ENCODE assay signal across 23 mouse cellular contexts in genomic region chr7:124593462-124593861, GRCm38 (mm10).
DNase-seq lines count a peak whose midpoint lies in the region; ATAC-seq and TF ChIP-seq lines count a peak whose summit lies in the region.
"Had no signal": no experiment of that assay in that cellular context is flagged by ENCODE, and none has a peak within 500 bp of the region (broad histone marks: within the 10 kb centered on the region; RNA-seq: fewer than 3 reads in every experiment).

No protein-coding gene starts in this region.

- no peak overlapping the region for H3K4me3 ChIP-seq in limb, embryonic 14.5 days (replicated peaks; ENCODE audit: low read length)
- H3K4me3 ChIP-seq in limb, embryonic 10.5 days = no peak overlapping the region
- H3K4me3 ChIP-seq: erythroblast, embryonic 14.5 days; heart, embryonic 13.5 days; intestine, embryonic 15.5 days; midbrain, embryonic 13.5 days; myocyte; neural tube, embryonic 15.5 days had no signal

- no peaks in the 10 kb centered on the region for H3K36me3 ChIP-seq in limb, embryonic 14.5 days (ENCODE audit: control insufficient read depth, insufficient read depth, low read length)
- H3K36me3 ChIP-seq in limb, embryonic 10.5 days = no peaks in the 10 kb centered on the region
- H3K36me3 ChIP-seq: heart, embryonic 13.5 days; intestine, embryonic 15.5 days; midbrain, embryonic 13.5 days; neural tube, embryonic 15.5 days had no signal

- no peak overlapping the region for H3K9ac ChIP-seq in limb, embryonic 14.5 days (ENCODE audit: low read depth, low read length, severe bottlenecking)
- H3K9ac ChIP-seq: heart, embryonic 13.5 days; hindbrain, embryonic 14.5 days; intestine, embryonic 15.5 days; liver, embryonic 14.5 days; midbrain, embryonic 13.5 days; neural tube, embryonic 15.5 days had no signal

- no peak for ATAC-seq in limb, embryonic 14.5 days (ENCODE audit: low FRiP score, low read depth)
- no peak for ATAC-seq in megakaryocyte progenitor cell, adult 5-6 weeks (replicated peaks; ENCODE audit: poor library complexity)
- ATAC-seq: forebrain, embryonic 16.5 days; intestine, embryonic 15.5 days; midbrain, embryonic 13.5 days had no signal

- no peak overlapping the region for H3K4me2 ChIP-seq in limb, embryonic 14.5 days (replicated peaks; ENCODE audit: low read depth, low read length, severe bottlenecking)
- H3K4me2 ChIP-seq: heart, embryonic 13.5 days; hindbrain, embryonic 14.5 days; intestine, embryonic 15.5 days; midbrain, embryonic 13.5 days; neural tube, embryonic 15.5 days had no signal

- TF ChIP-seq POLR2A in limb, embryonic 14.5 days (IDR thresholded peaks at IDR 0.05; ENCODE audit: borderline replicate concordance, extremely low read depth, insufficient read depth, insufficient read length) = no peak

- H3K27me3 ChIP-seq in limb, embryonic 14.5 days (ENCODE audit: control insufficient read depth, insufficient read depth, low read length) = no peaks in the 10 kb centered on the region
- H3K27me3 ChIP-seq in limb, embryonic 10.5 days (ENCODE audit: low read depth, poor library complexity, severe bottlenecking) = no peaks in the 10 kb centered on the region
- H3K27me3 ChIP-seq: heart, embryonic 13.5 days; intestine, embryonic 15.5 days; midbrain, embryonic 13.5 days; neural tube, embryonic 15.5 days had no signal

- H3K4me1 ChIP-seq in limb, embryonic 14.5 days (ENCODE audit: control insufficient read depth, insufficient read depth, low read length) = 0 out of 2 replicates have a peak, but pooled peaks cover 3% of the 10 kb centered on the region
- no peaks in the 10 kb centered on the region for H3K4me1 ChIP-seq in limb, embryonic 10.5 days
- H3K4me1 ChIP-seq: intestine, embryonic 15.5 days; midbrain, embryonic 13.5 days; neural tube, embryonic 15.5 days had no signal

- peak; percentile 2 to 39 for DNase-seq in heart, adult 18-20 months
- DNase-seq in heart, postnatal 4 days = no peak
- peak; percentile 12 for DNase-seq in limb, embryonic 14.5 days (ENCODE audit: low spot score)
- no peak for DNase-seq in limb, embryonic 10.5 days (ENCODE audit: low spot score)
- DNase-seq in testis, postnatal 14 days (ENCODE audit: low spot score) = peak; percentile 38
- no peak for DNase-seq in testis, postnatal 10 days (ENCODE audit: low spot score)
- no peak for DNase-seq in spleen, adult 12 weeks (ENCODE audit: low spot score)
- DNase-seq: adrenal gland, postnatal 10 days; B cell, adult 2 months; cerebellum, adult 11-12 months; cerebellum, postnatal 25 days; left cerebral cortex, postnatal 4 days; retina, postnatal 1 day had no signal

- H3K27ac ChIP-seq in limb, embryonic 14.5 days (replicated peaks; ENCODE audit: low read depth, low read length) = no peak overlapping the region
- no peak overlapping the region for H3K27ac ChIP-seq in limb, embryonic 10.5 days
- H3K27ac ChIP-seq: heart, embryonic 13.5 days; hindbrain, embryonic 14.5 days; intestine, embryonic 15.5 days; liver, embryonic 14.5 days; midbrain, embryonic 13.5 days; neural tube, embryonic 15.5 days had no signal

- no peaks in the 10 kb centered on the region for H3K9me3 ChIP-seq in limb, embryonic 14.5 days (ENCODE audit: control insufficient read depth, low read length)
- H3K9me3 ChIP-seq in limb, embryonic 10.5 days (replicated peaks) = no peaks in the 10 kb centered on the region
- H3K9me3 ChIP-seq: heart, embryonic 13.5 days; intestine, embryonic 15.5 days; midbrain, embryonic 13.5 days; neural tube, embryonic 15.5 days had no signal

Comparison
In these comparisons a context has a peak if more than half of its experiments do, and no peak if none do; other contexts are left out.
1. DNase-seq: peak in heart, adult 18-20 months (2 of 2), limb, embryonic 14.5 days (single experiment) and testis, postnatal 14 days (single experiment); none in heart, postnatal 4 days (single experiment), limb, embryonic 10.5 days (single experiment), testis, postnatal 10 days (single experiment) and spleen, adult 12 weeks (single experiment).